Mouse (Mus musculus): ENCODE results near the gene Cmss1.

Gene Cmss1

DNA sequence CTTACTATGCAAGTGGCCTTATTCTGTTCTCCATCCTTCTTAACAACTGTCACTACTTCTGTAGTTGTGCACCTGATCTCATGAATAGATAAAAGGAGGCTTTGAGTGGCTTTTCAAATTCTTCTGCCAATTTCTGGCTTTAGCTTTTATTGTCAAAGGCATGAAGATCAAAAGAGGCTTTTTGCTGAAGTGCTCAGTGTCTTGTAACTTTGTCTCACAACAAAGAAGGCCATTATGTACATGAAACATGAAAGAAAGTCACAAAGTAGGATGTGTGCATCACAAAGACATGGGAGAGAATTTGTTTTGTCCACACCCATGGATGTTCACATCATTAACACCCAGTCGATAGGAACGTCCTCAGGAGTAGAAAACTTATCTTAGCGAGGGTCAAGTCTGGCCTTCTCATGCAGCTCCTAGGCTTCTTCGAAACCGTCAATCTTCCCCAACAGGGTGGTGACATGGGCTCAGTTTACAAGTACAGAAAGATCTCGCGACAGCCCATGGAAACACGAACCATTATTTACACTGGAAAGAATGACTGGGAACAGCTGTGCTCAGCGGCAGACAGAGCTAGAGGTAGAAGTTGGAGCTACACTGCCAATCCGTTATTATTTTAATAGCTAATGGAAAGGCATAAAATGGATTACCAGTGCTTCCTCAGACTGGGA lies 133.1 kb downstream of the Cmss1 start:
- DNase-seq (ENCODE audit: low read depth, low spot score), result peak; percentile 39

DNA sequence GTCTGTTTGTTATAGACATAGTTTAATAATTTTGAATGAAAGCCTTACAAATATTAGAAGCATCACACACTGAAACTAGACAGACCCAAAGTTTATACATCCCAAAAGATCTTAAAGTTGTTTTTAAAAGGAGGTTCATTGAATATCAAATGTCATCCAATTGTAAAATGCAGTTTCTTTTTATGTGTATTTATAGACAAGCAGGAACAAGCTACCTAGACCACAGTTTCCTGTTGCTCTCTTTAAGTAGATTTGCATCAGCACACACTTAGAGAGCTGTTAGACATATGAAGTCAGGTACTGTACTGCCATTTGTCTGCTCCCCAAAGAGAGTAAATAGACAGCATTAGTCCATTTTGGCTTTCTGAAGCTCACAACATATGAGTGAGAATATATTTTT lies 135.6 kb downstream of the Cmss1 start:
- no peak for DNase-seq (ENCODE audit: low read depth, low spot score)

DNA sequence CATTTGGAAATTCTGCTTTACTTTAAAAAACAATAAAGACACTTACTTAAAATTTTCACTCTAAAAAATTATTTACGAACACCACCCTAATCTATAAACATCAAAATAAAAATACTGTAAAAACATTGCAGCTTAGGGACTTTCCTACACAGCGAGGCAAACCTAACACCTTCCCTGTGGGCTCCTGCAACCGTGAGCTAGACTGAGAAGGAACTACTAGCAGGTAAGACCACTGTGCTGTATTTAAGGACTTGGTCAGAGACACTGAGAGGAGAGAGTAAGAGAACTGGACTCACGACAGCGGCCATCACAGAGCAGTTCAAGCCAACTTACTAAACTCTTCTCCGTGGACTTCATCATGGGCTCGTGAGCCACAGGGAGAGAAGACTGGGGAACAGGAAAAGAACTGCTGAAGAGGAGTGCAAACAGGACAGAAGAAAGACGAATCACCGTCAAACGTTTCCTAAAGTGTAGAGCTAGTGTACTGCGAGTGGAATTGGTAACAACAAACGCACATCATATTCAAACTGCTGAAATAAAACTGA lies 136.3 kb downstream of the Cmss1 start:
- DNase-seq (ENCODE audit: low read depth, low spot score), result no peak

DNA sequence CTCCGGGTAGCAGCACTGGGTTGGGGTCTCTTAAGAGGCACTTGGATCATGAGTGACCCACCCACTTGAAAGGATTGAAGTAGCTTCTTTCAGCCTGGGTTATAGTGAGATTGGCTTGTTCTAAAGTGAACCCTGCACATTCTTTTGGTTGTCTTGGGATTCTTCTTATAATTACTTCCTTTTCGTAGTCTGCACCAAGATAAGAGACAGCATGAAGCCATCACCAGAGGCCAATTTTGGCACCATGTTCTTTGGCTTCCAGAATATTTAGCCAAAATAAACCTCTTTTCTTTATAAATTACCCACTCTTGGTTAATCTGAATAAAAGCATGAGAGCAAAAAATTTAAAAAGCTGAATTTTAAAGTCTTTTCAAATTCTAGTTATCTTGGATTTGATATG lies 136.8 kb downstream of the Cmss1 start:
- no peak for DNase-seq (ENCODE audit: low read depth, low spot score)

DNA sequence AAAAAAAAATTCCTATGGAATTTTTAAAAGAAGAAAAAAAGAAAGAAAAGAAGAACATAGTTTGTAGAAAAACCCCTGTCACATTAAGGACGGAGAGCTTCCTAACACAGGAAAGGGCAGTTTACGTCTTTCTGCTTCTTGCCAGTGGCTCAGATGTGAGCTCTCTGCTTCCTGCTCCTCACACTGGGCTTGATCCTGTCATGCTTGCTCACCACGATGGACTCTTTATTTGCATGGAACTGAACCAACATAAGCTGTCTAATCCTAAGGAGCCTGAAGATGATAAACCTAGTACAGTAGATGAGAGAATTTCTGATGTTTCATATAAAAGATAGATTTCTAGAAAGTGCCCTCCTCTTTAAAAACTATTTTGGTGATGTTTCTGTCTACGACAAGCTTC lies 137.4 kb downstream of the Cmss1 start:
- DNase-seq (ENCODE audit: low read depth, low spot score), result no peak

DNA sequence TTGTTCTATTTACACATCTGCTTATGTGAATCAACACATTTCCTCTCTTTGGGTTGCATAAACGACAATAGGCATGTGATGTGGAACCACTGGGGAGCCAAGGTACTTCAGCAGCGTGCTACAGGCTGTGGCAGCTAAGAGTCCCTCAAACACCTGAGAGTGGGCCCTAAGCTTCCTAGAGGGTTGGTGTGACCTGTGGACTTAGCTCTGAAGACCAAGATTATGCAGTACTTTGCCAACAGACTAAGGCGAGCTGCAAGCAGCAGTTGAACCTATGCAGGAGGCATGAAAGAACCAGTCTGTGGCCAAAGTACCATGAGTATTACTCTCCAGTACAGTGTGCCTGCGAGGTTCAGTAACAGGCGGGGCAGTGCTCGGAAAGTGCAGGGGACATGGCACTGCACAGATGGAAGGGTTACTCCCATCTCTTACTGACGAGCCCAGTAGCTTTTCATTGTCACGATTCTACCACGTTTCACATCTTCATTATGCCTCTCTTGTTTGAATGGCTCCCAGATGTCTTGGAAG lies 141.2 kb downstream of the Cmss1 start:
- no peak for DNase-seq (ENCODE audit: low read depth, low spot score)

DNA sequence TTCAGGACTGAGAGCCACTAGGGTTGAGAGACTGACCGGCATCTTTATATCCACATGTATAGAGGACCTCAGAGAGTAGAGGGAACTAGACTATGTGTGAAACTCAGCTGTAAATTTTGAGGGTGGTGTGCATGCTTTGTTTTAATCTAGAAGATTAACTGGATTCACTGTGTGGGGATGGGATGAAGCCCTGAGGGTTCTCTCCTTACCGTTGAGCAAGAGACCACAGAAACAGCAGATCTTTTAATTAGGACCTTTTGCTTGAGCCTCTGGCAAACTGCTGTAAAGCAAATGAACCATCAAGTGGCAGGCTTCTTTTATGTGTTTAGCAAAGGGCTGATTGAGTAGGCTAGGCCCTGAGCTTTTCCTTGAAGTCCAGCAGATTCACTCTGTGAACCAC lies 150.7 kb downstream of the Cmss1 start:
- no peak for DNase-seq (ENCODE audit: low read depth, low spot score)

DNA sequence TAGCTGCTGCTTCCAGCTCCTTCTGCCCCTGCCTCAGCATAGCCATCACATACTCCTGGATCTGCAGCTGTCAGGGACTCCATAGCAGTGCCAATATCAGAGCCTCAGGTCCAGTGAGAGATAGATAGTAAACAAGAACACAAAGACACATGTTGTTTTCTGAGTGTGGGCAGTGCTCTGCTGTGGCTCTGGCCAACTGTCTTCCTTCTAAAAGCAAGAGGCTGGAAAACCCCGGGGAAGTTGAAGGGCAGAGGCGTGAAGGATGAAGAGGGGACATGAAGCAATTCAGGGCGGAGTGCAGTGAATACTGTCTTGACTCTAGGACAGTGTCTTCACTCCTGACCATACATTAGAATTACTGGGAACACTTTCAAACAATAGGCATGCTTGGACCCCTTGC lies 151.1 kb downstream of the Cmss1 start:
- DNase-seq (ENCODE audit: low read depth, low spot score), result no peak

DNA sequence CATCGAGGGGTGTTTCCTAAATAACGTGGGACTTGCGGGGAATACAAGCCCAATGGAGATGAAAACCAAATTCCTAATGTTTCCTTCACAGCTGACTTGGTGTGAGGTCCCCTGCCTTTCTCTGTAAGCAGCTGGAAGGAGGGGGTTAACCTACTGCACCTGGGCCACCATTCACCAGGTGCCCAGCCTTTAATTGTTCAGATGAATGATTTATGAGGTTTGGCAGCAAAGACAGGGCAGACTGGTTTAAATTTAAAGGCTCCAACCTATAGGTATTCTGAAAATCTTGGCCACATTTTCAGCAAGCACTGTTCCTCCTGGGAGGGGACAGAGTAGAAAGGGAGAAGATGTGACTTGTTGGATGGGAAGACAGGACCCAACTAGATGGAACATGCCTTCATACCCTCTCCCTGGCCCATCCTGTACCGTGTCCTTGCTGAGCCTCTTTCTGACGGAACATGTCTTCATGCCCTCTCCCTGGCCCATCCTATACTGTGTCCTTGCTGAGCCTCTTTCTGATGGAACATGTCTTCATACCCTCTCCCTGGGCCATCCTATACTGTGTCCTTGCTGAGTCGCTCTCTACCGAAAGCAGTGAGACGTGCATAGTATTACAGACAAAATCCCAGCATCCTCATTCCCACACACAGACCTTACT lies 152.4 kb downstream of the Cmss1 start:
- peak; percentile 57 for DNase-seq (ENCODE audit: low read depth, low spot score)

DNA sequence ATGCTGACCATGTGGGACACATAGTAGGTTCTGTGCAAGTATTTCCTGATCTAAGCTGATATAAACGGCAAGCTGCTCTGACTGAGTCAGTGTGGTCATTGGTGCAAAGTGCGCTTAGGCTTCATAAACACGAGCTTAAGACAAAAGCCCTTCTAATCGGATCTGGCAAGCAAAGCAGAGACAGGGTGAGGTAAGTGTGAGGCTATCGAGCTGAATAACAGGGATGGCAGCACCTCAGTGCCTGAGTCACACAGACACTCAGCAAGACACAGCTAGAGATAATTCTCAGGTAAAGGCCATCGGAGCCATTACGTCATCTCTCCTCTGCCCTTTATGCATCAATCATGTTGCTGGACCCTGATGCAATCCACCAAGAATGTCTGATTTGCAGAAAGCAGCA lies 153.7 kb downstream of the Cmss1 start:
- DNase-seq (ENCODE audit: low read depth, low spot score), result no peak

DNA sequence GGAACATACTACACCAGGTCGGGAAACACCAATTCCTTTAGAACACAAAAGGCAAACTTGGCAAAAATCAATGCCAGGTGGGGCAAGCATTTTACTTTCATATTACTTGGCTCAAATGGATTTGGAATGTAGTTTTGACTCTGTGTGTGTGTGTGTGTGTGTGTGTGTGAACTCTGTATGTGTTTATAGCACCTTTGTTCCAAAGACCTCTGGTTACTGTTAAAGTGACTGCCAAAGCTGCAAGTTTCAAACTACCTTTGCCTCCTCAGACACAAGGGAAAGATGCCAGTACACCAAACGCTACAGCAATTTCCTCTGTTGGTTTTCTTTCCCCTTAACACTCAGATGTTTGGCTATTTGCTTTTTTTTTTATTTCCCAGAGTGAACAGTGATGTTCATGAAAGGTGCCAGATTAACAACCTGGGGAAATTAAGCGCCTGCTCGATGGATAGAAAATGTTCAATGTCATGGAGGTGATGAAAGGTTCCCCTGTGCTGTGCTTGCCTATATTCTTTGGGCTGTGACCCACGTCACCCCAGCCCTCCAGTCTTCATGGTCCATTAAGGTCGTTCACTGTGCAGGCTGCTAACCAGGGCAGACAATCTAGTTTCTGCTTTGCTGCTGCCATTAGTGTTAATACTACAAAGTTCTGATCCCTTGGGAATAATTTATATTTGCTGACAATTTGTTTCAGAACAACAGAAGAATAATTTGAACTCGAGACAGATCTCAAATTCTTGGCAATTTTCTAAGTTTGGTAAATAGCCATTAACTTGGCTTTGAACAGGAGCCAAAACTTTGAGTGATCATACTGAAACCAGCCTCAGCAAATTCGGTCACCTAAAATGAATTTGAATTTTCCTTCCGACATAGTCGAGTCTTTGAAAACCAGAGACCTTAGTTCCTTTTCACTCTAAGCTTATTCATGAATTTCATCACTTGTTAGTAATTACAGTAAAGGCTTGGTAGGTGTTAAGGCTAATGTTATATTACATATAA lies 161.3 kb downstream of the Cmss1 start:
- peak; percentile 85 for DNase-seq (ENCODE audit: low read depth, low spot score)

DNA sequence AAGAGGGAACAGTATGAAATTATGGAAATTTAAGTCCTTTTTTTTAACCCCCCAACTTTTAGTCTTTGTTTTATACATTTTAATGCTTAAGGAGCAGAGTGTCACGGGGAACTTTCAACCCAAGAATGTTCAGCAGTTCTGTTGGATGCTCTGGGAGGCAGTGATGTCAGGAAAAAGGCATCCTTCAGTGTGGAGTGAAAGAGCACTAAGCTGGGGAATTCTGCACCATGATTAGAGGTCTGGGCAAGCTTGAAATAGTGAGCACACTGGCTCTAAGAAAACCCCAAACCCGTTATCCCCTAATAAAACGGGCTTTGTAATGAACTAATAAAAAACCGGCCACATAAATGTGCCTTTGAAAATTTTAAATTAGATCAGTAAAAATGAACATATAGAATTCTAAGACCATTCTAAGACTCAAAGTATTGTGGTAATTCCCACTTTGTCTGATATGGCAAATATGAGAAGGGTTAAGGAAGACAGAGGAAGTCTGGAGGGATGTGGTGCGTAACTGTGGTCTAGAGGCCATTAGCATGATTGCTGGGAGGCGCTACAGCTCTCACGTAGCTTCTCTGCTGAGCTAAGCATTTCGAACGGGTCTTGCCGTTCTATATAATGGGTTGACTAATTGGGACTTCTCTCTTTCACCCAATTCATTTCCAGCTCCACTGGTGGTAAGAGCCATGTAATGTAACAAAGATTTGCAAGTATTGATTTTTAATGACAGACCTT lies 165.8 kb downstream of the Cmss1 start:
- no peak for DNase-seq (ENCODE audit: low read depth, low spot score)

DNA sequence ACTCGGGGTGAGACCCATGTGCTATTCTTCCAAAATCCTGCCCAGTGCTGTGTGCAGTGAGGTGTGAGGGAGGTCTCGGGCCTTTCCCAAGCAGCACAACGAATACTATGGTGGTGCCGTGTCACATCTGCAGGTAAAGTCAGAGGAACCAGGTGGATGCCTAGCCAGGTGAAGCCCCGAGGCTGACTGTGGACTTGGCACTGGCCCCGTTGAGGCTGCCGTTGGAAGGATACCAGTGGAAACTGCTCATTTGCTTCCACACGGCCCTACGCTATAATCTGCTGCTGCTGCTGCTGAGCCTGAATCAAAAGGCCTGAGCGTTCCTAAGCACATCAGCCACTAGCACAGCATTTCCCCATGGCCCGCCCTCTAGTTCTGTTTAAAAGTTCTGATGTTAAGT lies 167.5 kb downstream of the Cmss1 start:
- no peak for DNase-seq (ENCODE audit: low read depth, low spot score)

DNA sequence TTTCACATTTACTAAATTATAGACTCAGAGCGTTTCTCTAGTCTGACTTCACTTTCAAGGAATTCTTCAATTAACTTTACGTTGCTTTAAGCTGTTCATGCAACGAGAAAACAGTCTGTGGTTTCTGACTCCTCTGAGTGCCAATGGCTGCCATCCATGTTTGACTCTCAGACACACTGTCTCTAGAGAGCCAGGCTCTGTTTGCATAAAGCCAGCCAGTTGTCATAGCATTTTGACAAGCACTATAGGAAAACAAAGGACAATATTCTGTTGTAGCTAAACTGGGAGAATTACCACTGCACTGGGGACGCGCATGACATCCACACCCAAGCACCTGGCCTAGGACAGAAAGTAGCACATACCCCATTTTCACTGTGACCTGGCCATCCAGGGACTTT lies 168.4 kb downstream of the Cmss1 start:
- no peak for DNase-seq (ENCODE audit: low read depth, low spot score)

DNA sequence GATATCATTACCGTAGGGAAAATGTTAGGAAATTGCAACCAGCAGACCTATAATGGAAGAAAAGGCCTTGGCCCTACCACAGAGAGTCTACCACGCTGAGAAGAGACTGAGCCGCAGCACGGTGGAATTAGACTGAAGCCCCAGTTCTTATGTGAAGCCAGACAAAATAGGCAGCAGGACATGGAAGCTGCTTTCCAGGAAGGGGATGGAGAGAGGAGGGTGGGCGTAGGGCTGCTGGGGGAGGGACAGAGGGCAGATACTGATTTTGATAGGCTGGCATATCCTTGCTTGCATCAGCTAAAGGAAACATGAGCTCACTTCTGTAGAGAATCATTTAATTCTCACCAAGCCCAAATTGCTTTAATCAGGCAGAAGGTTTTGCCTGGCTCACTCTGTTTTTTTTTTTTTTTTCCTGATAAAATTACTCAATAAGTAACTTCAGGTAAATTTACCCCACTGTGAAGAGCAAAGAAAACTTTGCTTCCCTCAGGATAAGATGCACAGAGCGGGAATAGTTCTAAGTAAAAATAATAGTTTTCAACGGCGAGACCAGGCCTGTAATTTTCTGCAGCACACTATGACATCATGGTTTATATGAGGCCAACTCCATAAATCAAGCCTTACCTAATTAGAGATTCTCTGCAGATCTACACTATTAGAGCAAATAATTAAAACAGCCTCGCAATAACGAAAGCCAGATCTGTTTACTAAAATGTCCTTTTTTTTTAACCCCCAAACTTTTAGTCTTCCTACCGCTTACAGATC lies 169.0 kb downstream of the Cmss1 start:
- DNase-seq (ENCODE audit: low read depth, low spot score), result no peak

DNA sequence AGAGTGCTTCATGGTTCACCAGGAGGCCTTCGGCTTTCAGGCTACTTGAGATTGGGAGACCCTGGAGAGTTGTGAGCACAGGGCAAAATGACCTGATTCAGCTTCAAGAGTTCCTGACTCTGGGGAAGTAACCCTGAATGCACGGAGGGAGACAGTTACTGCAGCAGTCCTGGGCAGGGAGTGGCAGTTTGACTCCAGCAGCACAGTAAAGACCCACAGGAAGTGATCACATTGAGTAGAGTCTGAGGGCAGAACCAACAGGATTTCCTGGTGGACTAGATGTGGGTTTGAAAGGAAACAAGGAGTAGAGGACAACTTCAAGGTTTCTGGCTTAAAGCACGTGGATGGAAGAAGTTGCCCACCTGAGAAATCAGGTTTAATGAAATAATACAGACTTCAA lies 172.0 kb downstream of the Cmss1 start:
- DNase-seq (ENCODE audit: low read depth, low spot score), result no peak

DNA sequence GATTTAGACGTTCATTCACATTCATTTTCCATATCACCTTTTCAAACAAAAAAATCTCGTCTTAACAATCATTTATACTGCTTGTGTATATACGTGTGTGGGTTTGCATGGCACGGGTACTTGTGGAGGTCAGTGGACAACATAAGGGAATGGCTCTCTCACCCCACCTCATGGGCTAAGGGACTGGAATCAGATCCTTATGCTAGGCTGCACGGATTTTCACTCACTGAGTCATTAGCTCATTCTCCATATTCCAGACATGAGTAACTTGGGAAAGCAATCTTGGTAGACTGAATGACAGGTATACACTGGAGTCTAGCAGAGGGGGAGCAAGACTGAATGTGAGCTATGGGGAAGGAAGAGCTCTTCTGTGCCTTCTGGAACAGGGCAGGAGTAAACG lies 173.0 kb downstream of the Cmss1 start:
- no peak for DNase-seq (ENCODE audit: low read depth, low spot score)

DNA sequence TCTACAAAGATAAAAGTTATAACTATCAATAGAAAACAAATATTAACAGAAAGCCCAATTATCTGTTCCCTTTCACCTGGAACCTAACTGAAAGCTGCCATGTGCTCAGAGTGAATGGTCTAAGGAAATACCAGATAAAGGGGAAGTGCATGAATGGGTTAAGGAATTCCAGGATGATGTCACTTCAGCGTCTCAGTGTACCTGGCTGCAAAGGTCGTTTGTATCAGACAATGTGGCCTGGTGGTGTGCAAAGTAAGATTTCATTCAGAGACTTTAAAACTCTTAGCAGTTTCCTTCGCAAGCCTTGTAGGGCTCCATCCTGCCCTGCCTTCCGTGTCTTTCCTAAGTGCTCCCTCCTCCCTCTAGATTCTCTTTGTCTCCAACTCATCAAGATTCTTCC lies 173.5 kb downstream of the Cmss1 start:
- no peak for DNase-seq (ENCODE audit: low read depth, low spot score)

DNA sequence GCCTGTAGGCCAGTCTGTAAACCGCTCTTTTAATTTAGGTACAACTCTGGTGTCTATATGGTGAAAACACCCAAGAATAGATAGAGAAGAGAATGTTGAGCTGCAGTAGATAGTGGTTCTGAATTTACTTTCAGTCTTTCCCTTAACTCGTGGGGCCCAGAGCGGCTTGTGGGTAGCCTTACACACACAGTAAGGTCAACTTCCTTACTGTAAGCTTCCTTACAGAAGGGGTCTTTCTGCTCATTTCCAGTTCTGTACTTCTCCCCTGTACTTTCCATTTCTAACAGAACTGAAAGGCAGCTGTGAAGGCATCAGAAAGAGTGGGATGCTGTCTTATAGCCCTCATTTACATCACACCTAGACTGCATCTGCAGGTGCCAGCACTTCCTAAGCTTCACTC lies 175.4 kb downstream of the Cmss1 start:
- no peak for DNase-seq (ENCODE audit: low read depth, low spot score)

DNA sequence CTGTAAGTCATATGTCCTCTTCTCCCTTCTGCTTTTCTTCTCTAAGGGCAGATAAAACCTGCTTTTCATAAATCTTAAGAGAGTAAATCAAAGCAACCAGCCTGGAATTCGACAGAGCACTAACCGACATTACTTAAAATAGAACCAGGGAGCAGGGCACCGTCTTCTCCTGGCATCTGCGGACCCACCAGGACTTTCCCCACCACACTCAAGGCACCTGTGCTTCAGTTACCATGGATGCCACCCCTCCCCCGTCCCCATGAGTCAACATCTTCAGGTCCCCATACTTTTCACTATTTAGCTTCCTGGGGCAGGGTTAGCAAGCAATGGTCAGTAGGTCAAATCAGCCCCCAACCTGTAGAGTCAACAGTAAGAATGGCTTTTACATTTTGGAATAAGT lies 177.7 kb downstream of the Cmss1 start:
- no peak for DNase-seq (ENCODE audit: low read depth, low spot score)
